Mouse (Mus musculus) retina, postnatal 7 days (tissue): ENCODE data around the gene Asb1.

ENCODE experiments used
- DNase-seq: peaks from one replicate; pipeline ENCODE4 v3.0.0-alpha.2; 2012; ENCODE audit warnings: low read depth, low spot score

Asb1 gene

DNA sequence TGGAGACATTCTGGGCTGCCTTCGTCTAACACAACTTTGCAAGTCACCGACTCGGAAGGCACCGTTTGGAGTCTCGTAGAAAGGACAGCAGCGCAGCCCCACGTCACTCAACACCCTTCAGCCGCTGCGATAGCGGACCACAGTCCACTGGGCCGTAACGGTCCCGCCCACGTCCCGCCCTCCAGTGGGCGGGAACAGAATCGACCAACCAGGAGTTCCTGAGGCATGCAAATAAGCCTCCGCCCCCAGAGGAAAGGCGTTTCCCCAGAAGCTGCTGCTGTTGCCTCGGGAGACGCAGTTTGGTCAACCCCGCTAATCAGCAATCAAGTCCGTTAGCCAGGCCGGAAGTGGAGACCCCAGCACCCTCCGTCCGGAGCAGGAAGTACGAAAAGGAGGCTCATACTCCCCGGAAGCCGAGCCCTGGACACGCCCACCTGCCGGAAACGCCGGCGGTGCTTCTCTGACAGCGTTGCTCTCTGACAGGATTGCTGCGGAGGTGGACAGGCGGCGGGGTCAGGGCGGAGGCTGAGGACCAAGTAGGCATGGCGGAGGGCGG lies at the start of gene Asb1:
Gene Asb1, plus strand, starts transcription at position 274 of the 556 bp plus-strand sequence.
- DNase-seq = peak; percentile 97

DNA sequence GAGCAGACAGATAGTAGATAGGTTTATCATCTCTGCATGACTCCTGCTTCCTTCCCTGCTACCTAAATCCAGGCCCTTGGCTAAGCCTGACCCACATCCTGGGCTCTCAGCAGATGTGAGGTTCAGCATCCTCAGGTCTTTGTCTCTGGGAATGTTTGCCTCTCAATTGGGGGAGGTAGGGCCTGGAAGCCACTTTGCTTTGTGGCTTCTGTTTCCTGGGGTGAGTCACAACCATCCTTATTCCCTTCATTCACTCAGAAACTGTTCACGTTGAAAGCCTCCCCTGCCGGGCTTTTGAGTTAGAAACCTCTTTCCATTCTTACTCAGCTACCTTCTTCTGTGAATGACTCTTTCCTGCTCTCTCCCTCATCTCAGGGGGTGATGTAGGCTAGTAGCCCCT lies 47.6 kb upstream of the Asb1 start:
- DNase-seq = no peak

DNA sequence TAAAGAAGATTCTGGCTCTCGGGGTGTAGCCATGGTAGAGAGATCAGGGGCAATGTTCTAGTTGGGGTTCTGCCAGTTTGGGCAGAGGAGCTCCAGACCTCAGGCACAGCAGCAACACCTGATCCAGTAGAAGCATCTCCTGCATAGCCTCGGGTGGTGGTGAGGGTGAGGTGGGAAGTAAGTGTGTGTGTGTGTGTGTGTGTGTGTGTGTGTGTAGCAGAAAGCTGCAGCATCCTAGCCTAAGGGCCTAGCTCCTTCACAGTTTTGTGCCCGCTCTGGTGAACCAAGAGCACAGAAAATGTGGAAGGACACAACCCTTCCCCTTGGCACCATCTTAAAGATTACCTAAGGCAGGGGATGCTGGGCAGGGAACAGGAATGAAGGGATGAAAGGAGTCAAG lies 46.4 kb upstream of the Asb1 start:
- DNase-seq = no peak

DNA sequence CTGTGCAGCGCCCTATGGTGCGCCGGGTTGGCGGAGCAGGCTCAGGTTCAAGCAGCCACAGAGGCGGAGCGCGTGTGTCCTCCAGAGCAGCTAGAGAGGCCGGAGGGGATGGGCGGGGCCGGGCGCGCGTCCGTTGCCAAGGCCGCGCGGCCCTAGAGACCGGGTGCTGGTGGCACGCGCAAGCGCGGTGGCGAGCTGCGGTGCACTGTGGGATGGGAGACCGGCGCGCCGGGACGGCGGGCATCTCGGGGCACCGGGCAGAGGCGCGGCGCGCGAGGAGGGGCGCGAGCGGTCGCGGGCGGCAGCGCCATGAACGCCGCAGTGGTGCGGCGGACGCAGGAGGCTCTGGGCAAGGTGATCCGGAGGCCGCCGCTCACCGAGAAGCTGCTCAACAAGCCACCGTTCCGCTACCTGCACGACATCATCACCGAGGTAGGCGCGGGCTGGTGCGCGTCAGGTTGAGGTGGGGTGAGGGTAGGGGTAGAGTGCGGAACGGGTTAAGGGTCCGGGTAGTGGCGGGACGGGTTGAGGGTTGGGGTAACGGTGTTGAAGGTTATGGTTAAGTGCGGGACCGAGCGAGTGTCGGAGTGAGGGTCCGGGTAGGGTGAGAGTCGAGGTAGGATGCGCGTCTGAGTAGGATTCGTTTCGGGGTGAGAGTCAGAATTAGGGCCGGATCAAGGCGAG lies 45.7 kb upstream of the Asb1 start, which contains the start of gene Traf3ip1:
Gene Traf3ip1, plus strand, starts transcription at position 191 of the 684 bp plus-strand sequence.
- peak; percentile 89 for DNase-seq

DNA sequence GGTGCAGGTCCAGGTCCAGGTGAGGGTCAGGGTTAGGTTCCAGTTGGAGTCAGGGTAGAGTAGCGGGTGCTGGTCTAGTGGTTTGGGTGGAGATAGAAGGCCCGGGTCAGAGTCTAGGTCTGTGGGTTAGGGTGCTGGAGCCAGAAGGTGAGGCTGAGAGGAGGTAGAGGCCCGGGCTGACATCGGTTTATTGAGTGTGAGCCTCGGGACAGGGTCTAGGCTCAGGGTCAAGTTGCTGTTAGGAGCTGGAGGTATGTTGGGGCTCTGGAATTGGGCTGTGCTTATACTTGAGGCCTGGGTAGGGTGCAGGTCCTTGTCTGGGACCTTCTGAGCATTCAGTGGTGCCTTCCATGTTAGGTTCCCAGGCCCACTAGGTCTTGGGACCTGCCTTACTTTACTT lies 45.0 kb upstream of the Asb1 start:
- no peak for DNase-seq

DNA sequence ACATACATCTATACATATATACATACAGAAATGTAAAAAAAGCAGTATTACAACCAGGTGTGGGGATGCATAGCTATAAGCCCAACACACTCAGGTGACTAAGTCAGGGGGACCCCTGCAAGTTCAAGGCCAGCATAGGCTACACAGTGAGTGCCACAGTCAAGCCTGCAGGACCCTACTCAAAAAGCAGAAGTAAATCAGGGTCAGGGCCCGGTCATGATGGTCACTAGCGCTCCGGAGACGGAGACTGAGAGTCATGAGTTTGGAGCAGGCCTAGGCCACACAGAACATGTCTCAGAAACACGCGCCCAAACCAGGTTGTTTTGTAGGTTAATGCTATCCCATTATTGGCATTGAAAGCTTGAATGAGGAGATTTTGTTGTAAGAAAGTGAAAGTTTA lies 41.8 kb upstream of the Asb1 start:
- DNase-seq = no peak

DNA sequence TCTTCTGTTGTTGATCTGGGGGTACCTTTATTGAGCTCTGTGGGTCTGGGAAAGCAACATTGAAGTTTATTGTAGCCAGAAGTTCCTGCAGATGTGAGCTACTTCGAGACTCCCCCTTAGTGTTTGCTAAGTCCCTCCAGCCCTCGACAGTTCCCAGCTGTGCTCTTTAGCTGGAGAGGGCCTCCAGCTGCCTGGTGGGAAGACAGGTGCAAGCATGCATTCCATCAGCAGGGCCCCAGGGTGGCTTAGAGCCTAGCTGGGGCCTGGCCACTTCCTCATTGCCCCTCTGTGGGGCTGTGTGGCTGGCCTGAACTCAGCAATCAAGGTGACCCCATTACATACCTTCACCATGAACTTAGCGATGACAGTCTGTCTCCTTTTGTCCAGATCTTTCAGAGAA lies 35.7 kb upstream of the Asb1 start:
- DNase-seq = no peak

DNA sequence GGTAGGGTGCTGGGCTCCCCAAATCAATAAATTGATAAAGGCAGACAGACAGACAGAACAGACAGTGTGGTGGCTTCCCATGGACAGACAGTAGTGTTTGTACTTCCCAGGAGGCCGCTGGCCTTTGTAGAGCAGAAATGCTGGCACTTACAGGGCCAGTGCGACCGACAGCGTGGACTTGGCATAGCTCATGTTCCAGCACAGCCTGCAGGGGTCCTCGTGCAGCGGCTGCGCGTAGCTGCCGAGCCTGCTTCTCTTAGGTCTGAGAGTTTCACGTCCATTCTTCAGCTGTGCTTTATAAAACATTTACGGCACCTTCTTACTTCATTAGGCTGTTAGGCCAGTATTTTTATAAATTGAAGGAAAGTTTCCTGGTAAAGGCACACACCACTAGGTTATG lies 25.4 kb upstream of the Asb1 start:
- no peak for DNase-seq

DNA sequence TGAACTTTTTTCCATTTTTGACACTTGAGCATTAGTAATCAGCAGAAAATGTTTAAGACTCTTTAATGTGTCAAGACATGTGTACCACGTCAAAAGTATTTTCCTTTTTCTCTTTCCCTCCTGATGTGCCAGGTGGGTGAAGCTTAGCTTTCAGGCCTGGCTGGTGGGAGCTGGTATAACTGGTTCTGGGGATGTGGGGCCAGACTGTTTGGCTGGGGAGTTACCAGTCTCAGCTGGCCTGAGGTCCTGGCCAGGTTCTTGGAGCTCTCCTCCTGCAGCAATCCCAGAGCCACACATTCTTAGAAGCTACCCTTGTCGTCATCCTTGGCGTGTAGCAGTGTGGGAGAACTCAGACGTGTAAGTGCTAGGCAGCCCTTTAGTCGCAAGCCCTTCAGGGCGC lies 24.7 kb upstream of the Asb1 start:
- no peak for DNase-seq

DNA sequence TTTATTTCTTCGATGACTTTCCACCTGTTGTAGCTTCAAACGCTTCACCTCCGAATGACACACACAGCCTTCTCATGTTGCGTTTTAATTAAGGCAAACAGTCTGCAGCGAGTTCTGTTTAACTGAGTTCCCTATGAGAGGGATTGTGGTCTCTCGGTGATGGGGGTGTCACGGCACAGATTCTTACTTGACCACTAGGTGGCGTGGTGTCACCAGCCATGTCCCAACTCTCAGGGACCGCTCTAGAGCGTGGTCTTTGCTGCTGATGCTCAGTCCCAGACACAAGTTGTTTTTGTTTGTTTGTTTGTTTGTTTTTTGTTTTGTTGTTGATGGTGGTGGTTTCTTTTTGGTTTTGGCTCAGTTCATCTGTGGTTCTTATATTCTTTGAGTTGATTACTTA lies 16.6 kb upstream of the Asb1 start:
- DNase-seq = peak; percentile 47

DNA sequence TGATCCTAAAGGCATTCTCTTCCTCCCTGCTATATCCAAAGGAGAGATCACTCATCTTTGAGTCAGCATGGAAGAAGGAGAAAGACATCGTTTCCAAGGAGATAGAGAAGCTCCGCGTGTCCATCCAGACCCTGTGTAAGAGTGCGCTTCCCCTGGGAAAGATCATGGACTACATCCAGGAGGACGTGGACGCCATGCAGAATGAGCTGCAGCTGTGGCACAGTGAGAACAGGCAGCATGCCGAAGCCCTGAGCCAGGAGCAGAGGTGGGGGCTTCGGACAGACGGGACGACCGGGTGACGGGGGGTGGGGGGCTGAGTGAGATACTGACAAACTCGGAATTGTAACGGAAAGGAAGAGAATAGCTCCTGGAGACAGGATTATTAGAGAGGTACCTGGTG lies 14.5 kb upstream of the Asb1 start:
- no peak for DNase-seq

DNA sequence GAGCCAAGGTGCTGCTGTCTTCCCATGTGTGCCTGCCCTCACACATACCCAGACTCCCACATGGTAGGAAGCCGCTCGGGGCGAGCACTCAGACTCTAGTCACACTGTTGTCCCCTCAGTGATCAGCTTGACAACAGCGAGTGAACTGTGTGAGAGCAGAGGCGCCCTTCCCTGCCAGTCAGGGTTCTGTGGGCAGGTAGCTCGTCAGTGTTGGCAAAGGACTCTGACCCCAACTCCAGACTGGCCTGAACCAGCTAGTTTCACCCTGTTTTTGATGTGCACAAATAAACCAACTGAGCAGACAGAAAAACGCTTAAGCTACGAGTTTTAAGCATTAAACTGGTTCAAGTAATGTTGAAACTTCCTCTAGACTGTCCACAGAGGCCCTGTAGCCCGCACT lies 10.2 kb upstream of the Asb1 start:
- no peak for DNase-seq

DNA sequence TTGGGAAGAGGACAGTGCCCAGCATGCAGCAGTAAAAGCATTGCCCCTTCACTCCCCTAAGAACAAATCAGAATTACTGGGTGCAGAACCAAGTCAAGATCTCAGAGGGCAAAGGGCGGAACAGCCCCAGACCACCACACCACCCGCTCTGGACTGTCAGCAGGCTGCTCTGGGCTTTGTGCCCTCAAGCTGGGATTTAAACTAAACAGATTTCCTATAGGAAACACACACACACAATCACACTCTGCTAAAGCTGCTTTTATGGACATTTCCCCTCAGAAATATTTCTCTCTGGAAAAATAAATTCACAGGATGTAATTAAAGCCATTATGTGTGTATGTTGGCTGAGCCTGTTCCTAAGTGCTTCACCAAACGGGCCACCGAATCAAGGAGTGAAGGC lies 8.1 kb upstream of the Asb1 start:
- DNase-seq = no peak

DNA sequence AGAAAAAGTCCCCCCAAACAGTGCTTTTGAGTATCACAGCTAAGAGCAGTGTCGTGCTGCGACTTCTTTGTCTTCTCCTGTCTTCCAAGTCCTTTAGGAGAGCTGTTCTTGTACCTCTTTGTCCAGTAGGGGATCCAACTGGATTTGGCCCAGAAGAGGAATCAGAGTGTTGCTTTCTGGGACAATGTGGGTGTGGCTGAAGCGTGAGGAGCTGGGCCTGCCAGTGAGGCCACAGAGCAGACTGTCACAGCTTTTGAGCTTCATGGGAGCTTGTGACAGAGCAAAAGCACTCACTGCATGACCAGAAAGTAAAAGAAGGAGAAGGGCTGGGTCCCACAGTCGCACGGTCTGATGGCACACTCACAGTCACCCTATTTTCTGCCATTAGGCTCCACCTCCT lies 7.5 kb upstream of the Asb1 start:
- no peak for DNase-seq

DNA sequence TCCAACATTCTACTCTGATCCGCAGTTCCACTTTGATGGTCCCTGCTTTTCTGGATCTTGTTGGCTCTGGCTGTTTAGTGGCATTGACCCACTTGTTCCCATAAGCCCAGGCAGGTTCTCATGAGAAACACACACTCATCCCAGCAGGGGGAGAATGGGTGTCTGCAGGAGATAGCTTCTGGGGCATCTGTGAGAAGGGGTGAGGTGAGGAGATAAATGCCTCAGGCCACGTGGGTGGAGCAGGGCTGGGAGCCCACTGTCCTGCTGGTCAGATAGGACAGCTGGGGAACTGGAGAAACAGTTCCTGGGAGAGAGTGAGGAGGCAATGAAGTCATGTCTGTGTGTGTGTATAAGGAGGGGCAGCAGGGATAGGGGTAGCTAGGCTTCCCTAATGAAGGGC lies 6.9 kb upstream of the Asb1 start:
- DNase-seq = no peak

DNA sequence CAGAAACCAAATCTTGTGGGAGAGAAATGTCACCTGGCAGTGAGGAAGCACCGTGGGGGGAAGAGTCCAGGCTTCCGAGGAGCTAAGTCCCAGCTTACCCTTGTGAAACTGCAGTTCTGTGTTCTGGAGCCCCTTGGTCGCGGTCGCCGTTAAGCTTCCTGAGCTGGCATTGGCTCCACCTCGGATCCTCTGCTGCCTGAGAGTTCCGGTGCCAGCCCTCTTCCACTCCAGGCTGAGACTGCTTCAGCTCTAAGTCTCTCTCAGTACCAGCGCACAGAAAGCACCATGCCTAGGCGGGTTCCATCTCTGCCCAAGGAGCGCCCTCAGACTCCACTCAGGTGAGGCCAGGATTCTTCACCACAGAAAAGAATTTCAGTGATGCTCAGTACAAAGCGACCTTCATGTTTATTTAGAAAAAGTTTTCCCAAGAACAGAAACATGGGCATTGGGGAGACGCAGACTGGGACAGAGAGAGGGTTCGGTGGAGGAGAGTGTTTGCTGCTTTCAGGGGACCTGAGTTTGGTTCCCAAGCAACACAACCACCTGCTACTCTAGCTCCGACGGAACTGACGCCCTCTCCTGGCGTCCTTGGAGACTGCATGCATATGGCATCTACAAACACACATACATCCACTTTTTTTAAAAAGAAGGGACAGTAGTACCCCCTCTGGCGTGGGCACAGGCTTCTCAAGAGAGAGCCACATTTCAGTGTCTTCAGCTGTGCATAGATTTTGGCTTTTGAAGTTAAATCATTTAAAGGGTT lies 6.2 kb upstream of the Asb1 start:
- no peak for DNase-seq

DNA sequence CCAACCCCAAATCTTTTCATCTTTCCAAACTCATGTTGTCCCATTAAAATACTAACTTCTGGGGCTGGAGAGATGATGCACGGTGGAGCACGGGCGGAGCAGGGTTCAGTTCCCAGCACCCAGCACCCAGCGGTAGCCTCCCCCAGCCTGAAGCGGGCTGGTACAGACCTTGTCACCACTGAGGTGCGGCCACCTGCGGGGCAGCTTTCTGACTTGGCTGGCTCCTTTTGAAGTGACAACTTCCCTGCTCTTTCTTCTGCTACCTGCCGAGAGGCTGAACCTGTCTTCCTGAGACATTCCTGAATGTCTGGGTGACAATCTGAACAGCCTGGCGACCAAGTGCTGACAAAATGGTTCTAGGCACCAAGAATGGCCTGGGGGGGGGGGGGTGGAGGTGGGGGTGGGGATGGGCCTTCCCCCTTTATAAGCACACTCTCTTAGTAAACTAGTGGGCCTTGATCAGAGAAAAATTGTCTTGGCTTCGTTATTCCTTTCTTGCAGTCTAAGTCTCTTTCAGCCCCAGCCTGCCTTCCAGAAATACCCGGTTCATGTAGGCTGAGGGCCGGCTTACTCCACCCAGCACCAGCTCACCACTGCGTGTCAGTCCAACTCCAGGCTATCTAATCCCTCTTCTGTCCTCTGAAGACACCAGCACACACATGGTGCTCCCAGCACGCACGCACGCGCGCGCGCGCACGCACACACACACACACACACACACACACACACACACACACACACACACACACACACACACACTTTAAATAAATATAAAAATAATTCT lies 2.4 kb upstream of the Asb1 start:
- DNase-seq = no peak

DNA sequence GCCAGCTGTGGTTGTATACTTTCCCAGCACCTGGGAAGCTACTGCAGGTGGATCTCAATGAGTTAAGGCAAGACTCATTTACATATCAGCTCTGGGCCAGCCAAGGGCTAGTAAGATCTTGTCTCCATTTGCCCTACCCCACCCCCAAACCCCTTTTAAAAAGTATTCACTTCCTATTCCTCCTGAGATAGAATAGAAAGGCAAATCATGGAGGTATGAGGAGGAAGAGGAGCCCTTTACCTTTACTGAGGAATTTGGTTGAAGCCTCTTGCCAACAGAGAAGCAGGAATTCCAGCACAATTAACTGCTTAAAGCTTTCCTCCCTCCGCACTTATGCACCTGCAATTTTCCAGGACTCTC lies 1.8 kb upstream of the Asb1 start:
- DNase-seq = no peak

DNA sequence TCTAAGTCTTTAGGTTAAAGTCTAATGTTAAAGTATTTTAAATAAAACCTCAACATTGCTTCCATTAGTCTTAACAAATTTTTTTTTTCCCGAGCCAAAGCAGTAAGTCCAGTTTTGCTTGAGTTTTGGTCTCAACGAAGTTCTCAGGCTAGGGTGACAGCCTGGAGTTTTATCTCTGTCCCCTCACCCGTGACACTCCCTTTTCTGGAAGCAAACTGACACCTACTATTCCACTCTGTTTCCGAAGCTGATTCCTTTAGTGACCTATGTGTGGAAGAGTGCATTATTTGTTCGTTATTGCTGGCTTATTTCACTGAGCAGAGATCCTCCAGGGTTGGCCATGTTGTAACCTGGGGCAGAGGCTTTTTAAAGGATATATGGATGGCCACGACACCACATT lies 1.1 kb upstream of the Asb1 start:
- DNase-seq = no peak

DNA sequence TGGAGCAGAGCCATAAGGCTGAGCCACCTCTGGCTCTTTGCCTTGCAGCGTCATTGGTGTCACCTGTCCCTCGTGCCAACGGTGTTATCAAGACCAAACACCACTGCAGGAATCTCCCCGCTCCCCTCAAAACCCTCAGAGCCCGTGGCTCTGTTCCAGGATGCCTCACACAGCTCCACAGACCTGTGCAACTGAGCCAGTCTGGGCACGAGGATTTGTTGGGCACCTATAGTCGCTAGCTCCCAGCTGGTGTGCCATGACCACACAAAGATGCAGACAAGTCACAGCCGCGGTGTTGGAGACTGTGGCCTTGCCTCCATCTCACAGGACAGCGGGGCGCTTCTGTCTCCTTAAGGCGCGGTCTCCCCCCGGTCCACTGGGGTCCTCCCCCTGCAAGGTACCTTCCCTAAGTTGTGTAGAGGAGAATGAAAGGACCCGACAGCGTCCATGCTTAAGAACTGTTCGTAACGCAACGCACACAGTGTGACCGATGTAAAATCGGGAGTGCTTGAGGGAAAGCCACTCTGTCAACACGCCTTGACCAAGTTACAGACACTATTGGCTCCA lies 557 bp upstream of the Asb1 start:
- no peak for DNase-seq

DNA sequence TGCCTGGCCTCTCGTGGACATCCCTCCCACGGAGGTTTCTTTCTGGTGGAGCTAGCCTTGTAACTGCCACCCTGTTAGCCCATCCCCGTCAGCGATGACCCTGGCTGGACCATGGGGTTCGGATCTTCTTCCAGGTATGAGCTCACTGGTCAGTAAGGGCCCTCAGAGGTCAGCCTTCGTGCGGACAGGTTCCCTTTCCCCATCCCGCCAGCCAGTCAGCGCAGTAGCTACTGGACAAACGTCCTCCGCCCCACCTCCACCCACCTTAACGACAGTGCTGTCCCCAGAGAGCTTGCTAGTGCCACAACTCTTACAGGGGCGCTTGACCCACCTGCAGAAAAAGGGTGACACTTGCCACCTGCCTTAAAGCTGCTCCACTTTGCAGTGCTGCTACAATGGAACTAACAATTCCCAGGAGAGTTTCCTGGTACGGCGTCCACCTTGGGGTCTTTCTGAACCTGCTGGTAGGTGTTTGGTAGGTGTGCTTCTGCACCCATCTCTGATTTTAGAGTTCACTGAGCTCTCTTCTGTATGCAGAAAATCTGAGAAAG lies 773 bp downstream of the Asb1 start:
- no peak for DNase-seq

DNA sequence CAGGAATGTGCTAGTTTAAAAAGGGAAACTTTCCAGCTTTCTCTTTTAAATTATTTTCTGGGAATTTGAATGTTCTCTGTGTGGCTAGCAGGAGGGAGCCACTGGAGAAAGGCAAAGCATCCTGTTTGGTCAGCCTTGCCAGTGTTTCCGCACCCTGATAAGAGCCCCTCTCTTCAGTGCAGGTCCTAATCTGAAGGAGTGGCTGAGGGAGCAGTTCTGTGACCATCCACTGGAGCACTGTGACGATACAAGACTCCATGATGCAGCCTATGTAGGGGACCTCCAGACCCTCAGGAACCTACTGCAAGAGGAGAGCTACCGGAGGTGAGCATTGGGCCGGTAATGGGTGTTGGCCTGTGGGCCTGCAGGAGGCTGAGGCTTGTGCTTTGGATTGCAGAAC lies 3.6 kb downstream of the Asb1 start:
- DNase-seq = no peak
